Mouse (Mus musculus) heart, embryonic 11.5 days (tissue): ENCODE data around the gene Eea1. TPM values are rescaled to one million over a fixed set of nuclear protein-coding genes. Genes with fewer than 3 reads are reported as not detected.

Experiments
- ATAC-seq: fragments of 200-750 bp; cut with Nextera tagmentation; replicated peaks from 2 replicates; pipeline ENCODE4 v1.8.0; 2017; ENCODE audit warnings: moderate library complexity; ENCODE audit not compliant: insufficient number of reproducible peaks, low FRiP score, low TSS enrichment
- H3K27ac ChIP-seq: fragments of 300-500 bp; sonication (generic); 2 replicates; pipeline ENCODE4 v1.5.1; 2014; ENCODE audit warnings: mild to moderate bottlenecking, low read depth, low read length
- H3K27me3 ChIP-seq: fragments of 300-500 bp; sonication (generic); 2 replicates; pipeline ENCODE4 v1.6.1; 2014; ENCODE audit warnings: mild to moderate bottlenecking, low read length, mixed read lengths; ENCODE audit not compliant: control insufficient read depth, insufficient read depth
- H3K36me3 ChIP-seq: fragments of 300-500 bp; sonication (generic); 2 replicates; pipeline ENCODE4 v1.6.1; 2014; ENCODE audit warnings: mild to moderate bottlenecking, low read length, moderate library complexity, mixed read lengths; ENCODE audit not compliant: control insufficient read depth, insufficient read depth
- H3K4me1 ChIP-seq: fragments of 300-500 bp; sonication (generic); 2 replicates; pipeline ENCODE4 v1.6.1; 2014; ENCODE audit warnings: low read length; ENCODE audit not compliant: control insufficient read depth, insufficient read depth
- H3K4me2 ChIP-seq: fragments of 300-500 bp; sonication (generic); 2 replicates; pipeline ENCODE4 v1.6.1; 2014; ENCODE audit warnings: mild to moderate bottlenecking, moderate library complexity
- H3K4me3 ChIP-seq: fragments of 300-500 bp; sonication (generic); 2 replicates; pipeline ENCODE4 v1.5.1; 2014; ENCODE audit warnings: low read depth, low read length
- H3K9ac ChIP-seq: fragments of 300-500 bp; sonication (generic); 2 replicates; pipeline ENCODE4 v1.6.1; 2014; ENCODE audit warnings: mild to moderate bottlenecking, low read depth, low read length, moderate library complexity
- H3K9me3 ChIP-seq: fragments of 300-500 bp; sonication (generic); replicated peaks from 2 replicates; pipeline ENCODE4 v1.6.1; 2016; ENCODE audit warnings: low read length; ENCODE audit not compliant: control insufficient read depth
- WGBS: fragments of 180-500 bp; shearing (Covaris S2); extraction: QIAGEN DNeasy Blood & Tissue Kit; methylation state at CpG from one replicate; pipeline ENCODE4 v1.1.7; 2014; ENCODE audit not compliant: insufficient replicate concordance; 5-methylcytosine and 5-hydroxymethylcytosine counted together
- polyA plus RNA-seq: library from polyadenylated mRNA; unstranded; fragments of >200 nt; fragmentation: Nextera tagmentation; extraction: Ambion mirVana; gene quantifications from 2 replicates; pipeline ENCODE4 v1.2.1, GENCODE M21; 2014

Gene Eea1
- polyA plus RNA-seq, 1 experiment from 2014 or later = 21.5 TPM

DNA sequence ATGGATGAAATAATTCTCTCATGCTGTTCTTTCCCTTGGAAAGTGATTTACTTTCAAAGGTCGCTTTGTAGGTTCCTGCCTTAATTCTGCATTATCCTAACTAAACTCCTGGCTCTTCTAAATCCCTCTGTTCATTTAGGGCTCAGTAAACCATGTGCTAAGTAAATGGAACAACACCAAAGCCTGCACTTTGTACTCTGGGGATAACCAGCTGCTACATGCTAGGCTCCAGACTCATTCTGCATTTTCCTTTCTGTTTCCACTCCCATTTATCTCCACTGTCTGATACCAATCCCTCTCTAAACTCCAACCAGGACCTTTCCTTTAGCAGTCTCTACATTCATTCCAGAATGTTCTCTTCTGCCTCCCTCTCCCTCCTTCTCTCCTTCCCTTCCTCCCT lies 149.3 kb downstream of the Eea1 start:
- Histone ChIP-seq H3K36me3 (no peaks in the 10 kb centered on the region), H3K9me3 (no peaks in the 10 kb centered on the region), H3K4me2 (no peak overlapping the region), H3K9ac (no peak overlapping the region), H3K4me1 (no peaks in the 10 kb centered on the region), H3K27me3 (no peaks in the 10 kb centered on the region), H3K27ac (no peak overlapping the region), H3K4me3 (no peak overlapping the region)
- ATAC-seq = no peak
- 65% methylated on average over 1 of the region's 1 CpGs for WGBS

DNA sequence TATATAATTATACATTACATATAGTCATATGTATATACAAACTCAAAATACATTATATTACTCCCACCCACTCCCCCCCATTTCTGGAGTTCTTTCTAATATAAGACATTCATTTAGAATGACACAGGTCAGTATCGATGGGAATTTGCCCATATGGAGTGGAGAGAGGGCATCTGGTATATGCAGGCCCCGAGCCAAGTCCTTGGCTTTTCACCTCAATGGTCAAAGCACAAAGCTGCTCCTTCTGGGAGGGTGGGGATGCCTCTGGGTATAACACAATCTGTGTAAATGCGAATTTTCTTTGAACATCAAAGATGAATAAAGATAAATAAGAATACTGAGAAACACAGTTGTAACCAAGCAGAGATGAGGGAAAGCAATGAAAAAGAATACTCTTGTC lies 149.9 kb downstream of the Eea1 start:
- no peak overlapping the region for H3K9ac ChIP-seq

DNA sequence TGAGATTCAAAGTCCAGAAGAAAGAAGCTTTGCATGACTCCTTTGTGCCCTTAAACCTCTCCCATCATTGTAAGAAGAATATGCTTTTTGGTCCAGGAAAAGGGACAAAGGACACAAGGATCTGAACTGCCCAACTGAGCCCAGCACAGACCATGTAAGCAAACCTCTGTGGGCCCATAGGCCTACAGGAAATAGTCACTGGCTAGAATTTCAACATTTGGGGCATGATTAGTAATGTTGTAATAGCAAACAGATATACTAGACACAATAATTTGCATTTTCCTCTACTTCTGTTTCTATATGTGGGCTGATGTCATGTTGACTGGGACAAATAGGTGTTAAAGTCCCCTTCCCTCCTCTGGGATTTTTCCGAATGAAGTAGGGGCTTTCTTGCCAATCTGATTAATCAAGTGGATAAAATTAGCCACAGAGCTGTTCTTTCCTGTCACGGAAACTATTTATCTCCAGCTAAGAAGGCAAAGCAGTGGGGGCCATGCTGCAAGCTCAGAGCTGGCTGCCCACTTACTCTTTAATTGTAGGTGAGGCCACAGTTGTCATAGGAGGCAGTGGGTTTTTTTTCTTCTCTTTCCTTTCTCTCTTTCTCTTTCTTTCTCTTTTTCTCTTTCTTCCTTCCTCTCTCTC lies 153.6 kb downstream of the Eea1 start:
- ATAC-seq = no peak
- no peak overlapping the region for H3K27ac ChIP-seq
- no peaks in the 10 kb centered on the region for H3K27me3 ChIP-seq
- no peaks in the 10 kb centered on the region for H3K9me3 ChIP-seq
- H3K9ac ChIP-seq = no peak overlapping the region
- no peak overlapping the region for H3K4me2 ChIP-seq
- WGBS = 31% methylated on average over 2 of the region's 2 CpGs
- no peaks in the 10 kb centered on the region for H3K4me1 ChIP-seq
- H3K4me3 ChIP-seq = no peak overlapping the region
- no peaks in the 10 kb centered on the region for H3K36me3 ChIP-seq

More for the DNA sequence above, 149.9 kb downstream of the Eea1 start:
- Histone ChIP-seq H3K27me3 (no peaks in the 10 kb centered on the region), H3K27ac (no peak overlapping the region), H3K9me3 (no peaks in the 10 kb centered on the region), H3K4me3 (no peak overlapping the region), H3K4me1 (no peaks in the 10 kb centered on the region), H3K4me2 (no peak overlapping the region), H3K36me3 (no peaks in the 10 kb centered on the region)
- ATAC-seq = no peak
- 65% methylated on average over 3 of the region's 3 CpGs for WGBS

DNA sequence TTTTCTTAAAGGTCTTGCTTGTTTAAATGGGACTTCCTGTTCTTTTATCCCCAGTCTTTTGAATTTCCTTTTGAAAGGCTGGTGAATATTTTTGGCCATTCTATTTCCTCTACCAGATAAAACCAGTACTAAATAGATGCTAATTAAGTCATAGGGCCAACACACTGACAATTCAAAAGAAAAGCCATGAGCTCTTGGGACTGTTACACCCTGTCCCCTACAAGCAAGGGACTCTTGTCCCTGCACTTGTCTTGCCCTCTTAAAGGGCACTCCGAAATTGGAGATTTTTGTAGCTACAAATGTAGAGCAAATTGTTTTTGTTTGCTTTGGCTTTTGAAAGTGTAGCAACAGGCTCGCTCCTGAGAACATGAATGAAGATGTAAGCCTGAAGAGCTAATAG lies 154.1 kb downstream of the Eea1 start:
- H3K4me2 ChIP-seq = no peak overlapping the region
- no peaks in the 10 kb centered on the region for H3K27me3 ChIP-seq
- no peaks in the 10 kb centered on the region for H3K36me3 ChIP-seq
- no peak overlapping the region for H3K9ac ChIP-seq
- no peaks in the 10 kb centered on the region for H3K9me3 ChIP-seq
- H3K4me3 ChIP-seq = no peak overlapping the region
- no peaks in the 10 kb centered on the region for H3K4me1 ChIP-seq
- ATAC-seq = no peak
- 73% methylated on average over 2 of the region's 2 CpGs for WGBS
- no peak overlapping the region for H3K27ac ChIP-seq

Other genes starting within 250 kb of the Eea1 start
- gene Gm33543, start 97.7 kb upstream of the Eea1 start, polyA plus RNA-seq = not detected in 2 replicates
- not detected in 2 replicates for gene Gm5426, start 196.0 kb downstream of the Eea1 start, polyA plus RNA-seq